28 mouse cellular contexts compared by ENCODE assay signal in the genomic region with DNA sequence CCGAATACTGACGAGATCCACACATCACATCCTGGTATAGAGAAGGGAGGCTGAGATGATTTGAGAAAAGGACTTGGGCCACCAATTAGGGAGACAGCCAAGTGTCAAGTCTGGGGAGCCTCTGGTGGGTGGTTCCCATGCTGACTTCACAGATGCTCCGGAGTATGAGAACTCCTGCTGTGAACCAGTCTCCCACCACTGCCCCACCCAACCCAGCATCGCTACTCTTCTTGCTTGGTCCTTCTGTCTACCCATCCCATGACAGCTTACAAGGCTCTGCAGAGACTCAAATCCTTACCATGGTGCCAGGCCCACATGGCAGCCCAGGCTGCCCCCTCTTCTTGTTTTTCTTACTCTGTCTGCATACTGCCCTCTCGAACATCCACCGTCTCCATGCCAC.
"Had no signal": no experiment of that assay in that cellular context is flagged by ENCODE, and none has a peak within 500 bp of the region (broad histone marks: within the 10 kb centered on the region; RNA-seq: fewer than 3 reads in every experiment).

No protein-coding gene starts in this region.

- H3K36me3 ChIP-seq: embryonic facial prominence, embryonic 10.5 days; embryonic facial prominence, embryonic 12.5 days; embryonic facial prominence, embryonic 13.5 days; embryonic facial prominence, embryonic 15.5 days; forebrain, embryonic 12.5 days; forebrain, embryonic 15.5 days had no signal

- H3K4me3 ChIP-seq: embryonic facial prominence, embryonic 10.5 days; embryonic facial prominence, embryonic 12.5 days; embryonic facial prominence, embryonic 13.5 days; embryonic facial prominence, embryonic 15.5 days; erythroblast, embryonic 14.5 days; forebrain, embryonic 10.5 days; forebrain, embryonic 12.5 days; forebrain, embryonic 13.5 days; forebrain, embryonic 15.5 days; gastrocnemius, adult 2 months had no signal

- H3K9me3 ChIP-seq: embryonic facial prominence, embryonic 12.5 days; embryonic facial prominence, embryonic 13.5 days; embryonic facial prominence, embryonic 15.5 days; forebrain, embryonic 15.5 days had no signal

- H3K27me3 ChIP-seq: embryonic facial prominence, embryonic 12.5 days; embryonic facial prominence, embryonic 13.5 days; embryonic facial prominence, embryonic 15.5 days; forebrain, embryonic 12.5 days; forebrain, embryonic 13.5 days; forebrain, embryonic 15.5 days had no signal

- ATAC-seq: forebrain, embryonic 13.5 days; forebrain, embryonic 14.5 days; forebrain, embryonic 15.5 days; forebrain, embryonic 16.5 days; forebrain, postnatal 0 days had no signal

- H3K27ac ChIP-seq: embryonic facial prominence, embryonic 10.5 days; embryonic facial prominence, embryonic 12.5 days; embryonic facial prominence, embryonic 13.5 days; embryonic facial prominence, embryonic 15.5 days; forebrain, embryonic 10.5 days; forebrain, embryonic 12.5 days; forebrain, embryonic 13.5 days; forebrain, embryonic 15.5 days; gastrocnemius, adult 2 months had no signal

- DNase-seq: cerebellum, adult 18-20 months; cerebellum, adult 2 months; cerebellum, adult 8-10 months; cerebellum, adult 9-10 months; cerebellum, adult 9-11 months; cerebellum, postnatal 10 days; cerebellum, postnatal 14 days; cerebellum, postnatal 25 days; cerebellum, postnatal 36 days; embryo, embryonic 11 days; forebrain, postnatal 0 days; gastrocnemius, adult 2 months; gastrocnemius, postnatal 10 days; gastrocnemius, postnatal 14 days; gastrocnemius, postnatal 25 days; gastrocnemius, postnatal 36 days; heart, adult 18-20 months had no signal

- H3K4me1 ChIP-seq: embryonic facial prominence, embryonic 13.5 days; embryonic facial prominence, embryonic 15.5 days had no signal

- H3K4me2 ChIP-seq: embryonic facial prominence, embryonic 12.5 days; embryonic facial prominence, embryonic 13.5 days; embryonic facial prominence, embryonic 15.5 days; forebrain, embryonic 12.5 days; forebrain, embryonic 13.5 days; forebrain, embryonic 15.5 days had no signal

- H3K9ac ChIP-seq: embryonic facial prominence, embryonic 12.5 days; embryonic facial prominence, embryonic 13.5 days; embryonic facial prominence, embryonic 15.5 days; forebrain, embryonic 12.5 days; forebrain, embryonic 13.5 days; forebrain, embryonic 15.5 days; forebrain, postnatal 0 days had no signal
